Mouse (Mus musculus): ENCODE results near the gene Sbsn. TPM values are rescaled to one million over a fixed set of nuclear protein-coding genes. Genes with fewer than 3 reads are reported as not detected.

The Sbsn gene
- total and polyA plus RNA-seq, 2 experiments: 0.33 to 0.46 TPM

GRCm38 (mm10) chr7:30790141-30790540 lies 38.9 kb downstream of the Sbsn start:
- Histone ChIP-seq H3K27ac (replicated peaks; ENCODE audit: insufficient read depth, low read depth, low read length) (no peak overlapping the region), H3K36me3 (ENCODE audit: control insufficient read depth, insufficient read depth, low read length) (no peaks in the 10 kb centered on the region), H3K9ac (ENCODE audit: low read depth, low read length) (no peak overlapping the region), H3K4me3 (ENCODE audit: insufficient read depth, low read depth, low read length) (no peak overlapping the region), H3K79me2 (ENCODE audit: control insufficient read depth, insufficient read depth, low read length) (no peaks in the 10 kb centered on the region), H3K4me1 (ENCODE audit: control insufficient read depth, insufficient read depth, low read length) (no peaks in the 10 kb centered on the region), H3K27me3 (ENCODE audit: control insufficient read depth, insufficient read depth, low read length) (no peaks in the 10 kb centered on the region)
- 74% methylated on average over 10 of the region's 10 CpGs for WGBS
- DNase-seq (ENCODE audit: extremely low read depth, low read depth, low spot score): no peak
- TF ChIP-seq POLR2A (IDR thresholded peaks at IDR 0.05; ENCODE audit: extremely low read depth, insufficient read depth, low read length) (no peak), CTCF (IDR thresholded peaks at IDR 0.05; ENCODE audit: low read depth, low read length) (no peak)

- 16% methylated on average over 9 of the region's 9 CpGs for WGBS
- H3K9ac ChIP-seq (ENCODE audit: low read depth, low read length): no peak overlapping the region
- DNase-seq (ENCODE audit: extremely low read depth, low read depth, low spot score): peak; percentile 63
Measured at GRCm38 (mm10) chr7:30791921-30792320, 40.6 kb downstream of the Sbsn start.

GRCm38 (mm10) chr7:30794921-30795320 lies 43.6 kb downstream of the Sbsn start:
- Histone ChIP-seq H3K9ac (ENCODE audit: low read depth, low read length) (no peak overlapping the region), H3K36me3 (ENCODE audit: control insufficient read depth, insufficient read depth, low read length) (no peaks in the 10 kb centered on the region), H3K79me2 (ENCODE audit: control insufficient read depth, insufficient read depth, low read length) (no peaks in the 10 kb centered on the region), H3K27ac (replicated peaks; ENCODE audit: insufficient read depth, low read depth, low read length) (no peak overlapping the region), H3K27me3 (ENCODE audit: control insufficient read depth, insufficient read depth, low read length) (no peaks in the 10 kb centered on the region), H3K4me3 (ENCODE audit: insufficient read depth, low read depth, low read length) (no peak overlapping the region), H3K4me1 (ENCODE audit: control insufficient read depth, insufficient read depth, low read length) (no peaks in the 10 kb centered on the region)
- TF ChIP-seq POLR2A (IDR thresholded peaks at IDR 0.05; ENCODE audit: extremely low read depth, insufficient read depth, low read length) (no peak), CTCF (IDR thresholded peaks at IDR 0.05; ENCODE audit: low read depth, low read length) (no peak)
- no peak for DNase-seq (ENCODE audit: extremely low read depth, low read depth, low spot score)

More at GRCm38 (mm10) chr7:30791921-30792320, 40.6 kb downstream of the Sbsn start:
- H3K36me3 ChIP-seq (ENCODE audit: control insufficient read depth, insufficient read depth, low read length): no peaks in the 10 kb centered on the region
- H3K79me2 ChIP-seq (ENCODE audit: control insufficient read depth, insufficient read depth, low read length): no peaks in the 10 kb centered on the region
- H3K4me1 ChIP-seq (ENCODE audit: control insufficient read depth, insufficient read depth, low read length): no peaks in the 10 kb centered on the region
- no peak for TF ChIP-seq POLR2A (IDR thresholded peaks at IDR 0.05; ENCODE audit: extremely low read depth, insufficient read depth, low read length)
- no peak for TF ChIP-seq CTCF (IDR thresholded peaks at IDR 0.05; ENCODE audit: low read depth, low read length)
- no peak overlapping the region for H3K4me3 ChIP-seq (ENCODE audit: insufficient read depth, low read depth, low read length)
- H3K27me3 ChIP-seq (ENCODE audit: control insufficient read depth, insufficient read depth, low read length): no peaks in the 10 kb centered on the region
- H3K27ac ChIP-seq (replicated peaks; ENCODE audit: insufficient read depth, low read depth, low read length): no peak overlapping the region

DNA sequence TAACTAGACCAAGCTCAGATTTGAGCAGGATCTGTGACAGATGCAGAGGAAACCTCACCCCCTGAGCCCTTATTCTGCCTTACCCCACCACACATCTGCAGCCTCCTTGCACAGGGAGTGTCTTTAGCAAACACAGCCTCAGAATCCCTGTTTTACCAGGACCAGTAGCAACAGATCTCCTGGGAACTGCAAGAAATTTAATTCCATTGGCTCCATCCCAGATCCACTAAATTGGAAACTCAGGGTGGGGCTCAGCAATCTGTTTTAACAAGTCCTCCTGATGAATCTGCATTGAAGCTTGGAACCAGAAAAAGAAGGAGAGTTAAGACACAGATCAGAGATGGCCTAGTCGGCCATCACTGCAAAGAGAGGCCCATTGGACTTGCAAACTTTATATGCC lies 45.5 kb downstream of the Sbsn start:
- 92% methylated on average over 1 of the region's 1 CpGs for WGBS
- no peaks in the 10 kb centered on the region for H3K36me3 ChIP-seq (ENCODE audit: control insufficient read depth, insufficient read depth, low read length)
- TF ChIP-seq POLR2A (IDR thresholded peaks at IDR 0.05; ENCODE audit: extremely low read depth, insufficient read depth, low read length): no peak
- no peak for TF ChIP-seq CTCF (IDR thresholded peaks at IDR 0.05; ENCODE audit: low read depth, low read length)

GRCm38 (mm10) chr7:30800653-30801052 lies 49.4 kb downstream of the Sbsn start:
- Histone ChIP-seq H3K79me2 (ENCODE audit: control insufficient read depth, insufficient read depth, low read length) (no peaks in the 10 kb centered on the region), H3K9ac (ENCODE audit: low read depth, low read length) (no peak overlapping the region), H3K27ac (replicated peaks; ENCODE audit: insufficient read depth, low read depth, low read length) (no peak overlapping the region), H3K36me3 (ENCODE audit: control insufficient read depth, insufficient read depth, low read length) (no peaks in the 10 kb centered on the region), H3K4me1 (ENCODE audit: control insufficient read depth, insufficient read depth, low read length) (no peaks in the 10 kb centered on the region), H3K27me3 (ENCODE audit: control insufficient read depth, insufficient read depth, low read length) (no peaks in the 10 kb centered on the region), H3K4me3 (ENCODE audit: insufficient read depth, low read depth, low read length) (no peak overlapping the region)
- TF ChIP-seq POLR2A (IDR thresholded peaks at IDR 0.05; ENCODE audit: extremely low read depth, insufficient read depth, low read length) (no peak), CTCF (IDR thresholded peaks at IDR 0.05; ENCODE audit: low read depth, low read length) (no peak)
- DNase-seq (ENCODE audit: extremely low read depth, low read depth, low spot score): no peak

More for the DNA sequence above, 45.5 kb downstream of the Sbsn start:
- no peaks in the 10 kb centered on the region for H3K79me2 ChIP-seq (ENCODE audit: control insufficient read depth, insufficient read depth, low read length)
- no peak overlapping the region for H3K27ac ChIP-seq (replicated peaks; ENCODE audit: insufficient read depth, low read depth, low read length)
- no peak overlapping the region for H3K4me3 ChIP-seq (ENCODE audit: insufficient read depth, low read depth, low read length)
- H3K4me1 ChIP-seq (ENCODE audit: control insufficient read depth, insufficient read depth, low read length): no peaks in the 10 kb centered on the region
- H3K27me3 ChIP-seq (ENCODE audit: control insufficient read depth, insufficient read depth, low read length): no peaks in the 10 kb centered on the region
- H3K9ac ChIP-seq (ENCODE audit: low read depth, low read length): no peak overlapping the region
- DNase-seq (ENCODE audit: extremely low read depth, low read depth, low spot score): no peak

DNA sequence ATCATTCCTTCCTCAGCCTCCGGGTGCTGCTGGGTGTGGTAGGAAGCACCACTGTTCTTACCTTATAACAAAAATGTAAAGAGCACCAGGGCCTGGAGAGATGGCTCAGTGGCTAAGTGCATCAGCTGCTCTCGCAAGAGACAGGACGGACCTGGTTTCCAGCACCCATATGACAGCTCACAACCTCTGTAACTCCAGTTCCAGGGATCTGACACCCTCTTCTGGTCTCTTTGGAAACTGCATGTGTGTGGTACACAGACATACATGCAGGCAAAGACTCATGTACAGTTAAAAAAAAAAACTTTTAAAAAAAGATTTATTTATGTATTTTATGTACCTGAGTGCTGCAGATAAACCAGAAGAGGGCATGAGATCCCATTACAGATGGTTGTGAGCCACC lies 52.0 kb downstream of the Sbsn start:
- DNase-seq (ENCODE audit: extremely low read depth, low read depth, low spot score): no peak
- no peaks in the 10 kb centered on the region for H3K27me3 ChIP-seq (ENCODE audit: control insufficient read depth, insufficient read depth, low read length)
- WGBS: 98% methylated on average over 3 of the region's 3 CpGs

More for the DNA sequence above, 52.0 kb downstream of the Sbsn start:
- TF ChIP-seq CTCF (IDR thresholded peaks at IDR 0.05; ENCODE audit: low read depth, low read length) (no peak), POLR2A (IDR thresholded peaks at IDR 0.05; ENCODE audit: extremely low read depth, insufficient read depth, low read length) (no peak)
- Histone ChIP-seq H3K36me3 (ENCODE audit: control insufficient read depth, insufficient read depth, low read length) (no peaks in the 10 kb centered on the region), H3K79me2 (ENCODE audit: control insufficient read depth, insufficient read depth, low read length) (no peaks in the 10 kb centered on the region), H3K4me3 (ENCODE audit: insufficient read depth, low read depth, low read length) (no peak overlapping the region), H3K27ac (replicated peaks; ENCODE audit: insufficient read depth, low read depth, low read length) (no peak overlapping the region), H3K9ac (ENCODE audit: low read depth, low read length) (no peak overlapping the region), H3K4me1 (ENCODE audit: control insufficient read depth, insufficient read depth, low read length) (no peaks in the 10 kb centered on the region)
